Mouse (Mus musculus): ENCODE measurements at regions not wholly inside any gene's neighbourhood (a gene's known extent, or its start where the extent isn't known, plus 50 kb on each side); places are given as distances from the start of the nearest gene placed in this dataset.
A peak's percentile ranks its signal among the peaks of the same experiment; 100 is the strongest.

GRCm38 (mm10) chr3:147081763-147082162 lies 229.6 kb downstream of the Ttll7 start:
- WGBS: 93% methylated on average over 9 of the region's 9 CpGs
- Histone ChIP-seq H3K36me3 (no peaks in the 10 kb centered on the region), H3K27ac (no peak overlapping the region), H3K4me3 (replicated peaks) (no peak overlapping the region), H3K9ac (no peak overlapping the region), H3K27me3 (no peaks in the 10 kb centered on the region), H3K4me1 (no peaks in the 10 kb centered on the region), H3K9me3 (replicated peaks) (no peaks in the 10 kb centered on the region), H3K4me2 (no peak overlapping the region)
- no peak for ATAC-seq (replicated peaks; ENCODE audit: low FRiP score)

- Histone ChIP-seq H3K4me1 (no peaks in the 10 kb centered on the region), H3K4me2 (no peak overlapping the region), H3K36me3 (no peaks in the 10 kb centered on the region), H3K27ac (no peak overlapping the region), H3K27me3 (no peaks in the 10 kb centered on the region), H3K9ac (no peak overlapping the region), H3K4me3 (replicated peaks) (no peak overlapping the region), H3K9me3 (replicated peaks) (no peaks in the 10 kb centered on the region)
- WGBS: 53% methylated on average over 7 of the region's 7 CpGs
- no peak for ATAC-seq (replicated peaks; ENCODE audit: low FRiP score)
These were observed 230.2 kb downstream of the Ttll7 start for GRCm38 (mm10) chr3:147082255-147082943.

GRCm38 (mm10) chr3:147083374-147083773 lies 231.2 kb downstream of the Ttll7 start:
- Histone ChIP-seq H3K4me1 (no peaks in the 10 kb centered on the region), H3K4me2 (no peak overlapping the region), H3K4me3 (replicated peaks) (no peak overlapping the region), H3K9ac (no peak overlapping the region), H3K36me3 (no peaks in the 10 kb centered on the region), H3K27ac (no peak overlapping the region), H3K9me3 (replicated peaks) (no peaks in the 10 kb centered on the region), H3K27me3 (no peaks in the 10 kb centered on the region)
- no peak for ATAC-seq (replicated peaks; ENCODE audit: low FRiP score)
- 41% methylated on average over 11 of the region's 11 CpGs for WGBS

- Histone ChIP-seq H3K9ac (no peak overlapping the region), H3K36me3 (no peaks in the 10 kb centered on the region), H3K4me3 (replicated peaks) (no peak overlapping the region), H3K4me1 (no peaks in the 10 kb centered on the region), H3K27ac (no peak overlapping the region), H3K4me2 (no peak overlapping the region), H3K9me3 (replicated peaks) (no peaks in the 10 kb centered on the region), H3K27me3 (no peaks in the 10 kb centered on the region)
- 78% methylated on average over 4 of the region's 4 CpGs for WGBS
- ATAC-seq (replicated peaks; ENCODE audit: low FRiP score): no peak
These were observed 231.7 kb downstream of the Ttll7 start for GRCm38 (mm10) chr3:147083823-147084222.

GRCm38 (mm10) chr3:147084624-147085189 lies 232.5 kb downstream of the Ttll7 start:
- H3K4me2 ChIP-seq: no peak overlapping the region
- H3K4me1 ChIP-seq: no peaks in the 10 kb centered on the region
- H3K36me3 ChIP-seq: no peaks in the 10 kb centered on the region
- H3K9me3 ChIP-seq (replicated peaks): no peaks in the 10 kb centered on the region
- 65% methylated on average over 9 of the region's 9 CpGs for whole genome bisulfite sequencing
- no peaks in the 10 kb centered on the region for H3K27me3 ChIP-seq
- ATAC-seq (replicated peaks; ENCODE audit: low FRiP score): no peak
- H3K9ac ChIP-seq: no peak overlapping the region
- no peak overlapping the region for H3K27ac ChIP-seq
- no peak overlapping the region for H3K4me3 ChIP-seq (replicated peaks)

- no peaks in the 10 kb centered on the region for H3K27me3 ChIP-seq
- ATAC-seq (replicated peaks; ENCODE audit: low FRiP score): no peak
- 84% methylated on average over 6 of the region's 6 CpGs for WGBS
These were observed 236.0 kb downstream of the Ttll7 start for GRCm38 (mm10) chr3:147088171-147088570.

GRCm38 (mm10) chr3:147089716-147090115 lies 237.5 kb downstream of the Ttll7 start:
- WGBS: 77% methylated on average over 10 of the region's 10 CpGs
- Histone ChIP-seq H3K36me3 (no peaks in the 10 kb centered on the region), H3K27ac (no peak overlapping the region), H3K4me3 (replicated peaks) (no peak overlapping the region), H3K4me1 (0 out of 2 replicates have a peak, but pooled peaks cover 4% of the 10 kb centered on the region), H3K4me2 (no peak overlapping the region), H3K27me3 (no peaks in the 10 kb centered on the region), H3K9me3 (replicated peaks) (no peaks in the 10 kb centered on the region), H3K9ac (no peak overlapping the region)
- ATAC-seq (replicated peaks; ENCODE audit: low FRiP score): no peak

More at GRCm38 (mm10) chr3:147088171-147088570, 236.0 kb downstream of the Ttll7 start:
- no peak overlapping the region for H3K4me2 ChIP-seq
- H3K4me3 ChIP-seq (replicated peaks): no peak overlapping the region
- H3K9me3 ChIP-seq (replicated peaks): no peaks in the 10 kb centered on the region
- no peak overlapping the region for H3K9ac ChIP-seq
- no peaks in the 10 kb centered on the region for H3K36me3 ChIP-seq
- no peak overlapping the region for H3K27ac ChIP-seq
- H3K4me1 ChIP-seq: 0 out of 2 replicates have a peak, but pooled peaks cover 4% of the 10 kb centered on the region

GRCm38 (mm10) chr3:147092188-147093075 lies 240.3 kb downstream of the Ttll7 start:
- no peak overlapping the region for H3K4me3 ChIP-seq (replicated peaks)
- 52% methylated on average over 8 of the region's 8 CpGs for WGBS
- ATAC-seq (replicated peaks; ENCODE audit: low FRiP score): no peak
- no peak overlapping the region for H3K27ac ChIP-seq
- no peaks in the 10 kb centered on the region for H3K36me3 ChIP-seq
- H3K27me3 ChIP-seq: no peaks in the 10 kb centered on the region
- H3K4me1 ChIP-seq: peaks cover 8% of the 10 kb centered on the region
- no peaks in the 10 kb centered on the region for H3K9me3 ChIP-seq (replicated peaks)
- no peak overlapping the region for H3K9ac ChIP-seq
- no peak overlapping the region for H3K4me2 ChIP-seq

GRCm38 (mm10) chr3:147093076-147093380 lies 240.9 kb downstream of the Ttll7 start:
- H3K27me3 ChIP-seq: 0 out of 2 replicates have a peak, but pooled peaks cover 1% of the 10 kb centered on the region
- 53% methylated on average over 5 of the region's 5 CpGs for WGBS
- H3K9ac ChIP-seq: no peak overlapping the region
- no peak overlapping the region for H3K27ac ChIP-seq
- H3K4me2 ChIP-seq: no peak overlapping the region
- H3K4me1 ChIP-seq: peaks cover 9% of the 10 kb centered on the region
- no peak overlapping the region for H3K4me3 ChIP-seq (replicated peaks)
- H3K9me3 ChIP-seq (replicated peaks): no peaks in the 10 kb centered on the region
- no peak for ATAC-seq (replicated peaks; ENCODE audit: low FRiP score)
- no peaks in the 10 kb centered on the region for H3K36me3 ChIP-seq

GRCm38 (mm10) chr3:147096179-147096578 lies 244.0 kb downstream of the Ttll7 start:
- H3K9me3 ChIP-seq (replicated peaks): no peaks in the 10 kb centered on the region
- no peaks in the 10 kb centered on the region for H3K36me3 ChIP-seq
- H3K4me2 ChIP-seq: peak overlapping the region; percentile 31; the same call in 1 of the 2 replicates
- peak overlapping the region; percentile 30; the same call in 1 of the 2 replicates for H3K27ac ChIP-seq
- H3K4me3 ChIP-seq (replicated peaks): peak overlapping the region; percentile 14
- 0 out of 2 replicates have a peak, but pooled peaks cover 6% of the 10 kb centered on the region for H3K27me3 ChIP-seq
- no peak overlapping the region; the same call in 1 of the 2 replicates for H3K9ac ChIP-seq
- no peak for ATAC-seq (replicated peaks; ENCODE audit: low FRiP score)
- peaks cover 24% of the 10 kb centered on the region for H3K4me1 ChIP-seq
- 44% methylated on average over 9 of the region's 9 CpGs for WGBS

GRCm38 (mm10) chr3:147098065-147098580 lies 246.0 kb downstream of the Ttll7 start:
- 0 out of 2 replicates have a peak, but pooled peaks cover 6% of the 10 kb centered on the region for H3K27me3 ChIP-seq
- no peaks in the 10 kb centered on the region for H3K36me3 ChIP-seq
- no peaks in the 10 kb centered on the region for H3K9me3 ChIP-seq (replicated peaks)
- no peak overlapping the region for H3K9ac ChIP-seq
- peaks cover 33% of the 10 kb centered on the region for H3K4me1 ChIP-seq
- ATAC-seq (replicated peaks; ENCODE audit: low FRiP score): no peak
- peak overlapping the region; percentile 54; the same call in 1 of the 2 replicates for H3K27ac ChIP-seq
- WGBS: 20% methylated on average over 15 of the region's 15 CpGs
- H3K4me2 ChIP-seq: peak overlapping the region; percentile 36
- H3K4me3 ChIP-seq (replicated peaks): no peak overlapping the region

- ATAC-seq (replicated peaks; ENCODE audit: low FRiP score): no peak
- H3K4me3 ChIP-seq (replicated peaks): no peak overlapping the region
- 31% methylated on average over 6 of the region's 6 CpGs for WGBS
- H3K9me3 ChIP-seq (replicated peaks): no peaks in the 10 kb centered on the region
- peak overlapping the region; percentile 54 for H3K27ac ChIP-seq
- H3K36me3 ChIP-seq: no peaks in the 10 kb centered on the region
- H3K4me1 ChIP-seq: peaks cover 33% of the 10 kb centered on the region
- peak overlapping the region; percentile 36 for H3K4me2 ChIP-seq
- 0 out of 2 replicates have a peak, but pooled peaks cover 6% of the 10 kb centered on the region for H3K27me3 ChIP-seq
- H3K9ac ChIP-seq: no peak overlapping the region
These were observed 246.4 kb downstream of the Ttll7 start for GRCm38 (mm10) chr3:147098611-147099010.

All from kidney, embryonic 15.5 days (tissue).